Mouse (Mus musculus): Measurements from ENCODE around the gene Hps4. TPM values are rescaled to one million over a fixed set of nuclear protein-coding genes. Genes with fewer than 3 reads are reported as not detected.

Hps4 gene
- polyA plus RNA-seq, 1 experiment from 2014 or later: 28.8 TPM

- peaks cover 7% of the 10 kb centered on the region; the same call in 1 of the 2 replicates for H3K36me3 ChIP-seq (ENCODE audit: control insufficient read depth, insufficient read depth)
- WGBS: 71% methylated on average over 5 of the region's 5 CpGs
These were observed 22.5 kb upstream of the Hps4 start for GRCm38 (mm10) chr5:112320379-112320778.

GRCm38 (mm10) chr5:112320936-112321335 lies 21.9 kb upstream of the Hps4 start:
- Histone ChIP-seq H3K4me1 (replicated peaks; ENCODE audit: control insufficient read depth, insufficient read depth, low read length) (peaks cover 12% of the 10 kb centered on the region; the same call in 1 of the 2 replicates), H3K27ac (ENCODE audit: low read depth, low read length) (no peak overlapping the region), H3K9me3 (ENCODE audit: control insufficient read depth) (no peaks in the 10 kb centered on the region), H3K9ac (ENCODE audit: low read depth, low read length) (no peak overlapping the region), H3K27me3 (replicated peaks; ENCODE audit: control insufficient read depth, insufficient read depth, low read length) (no peaks in the 10 kb centered on the region), H3K36me3 (ENCODE audit: control insufficient read depth, insufficient read depth) (peaks cover 1% of the 10 kb centered on the region; the same call in 1 of the 2 replicates), H3K4me2 (replicated peaks; ENCODE audit: low read depth) (no peak overlapping the region), H3K4me3 (ENCODE audit: low read depth, low read length) (no peak overlapping the region)
- WGBS: 73% methylated on average over 6 of the region's 6 CpGs
- no peak for TF ChIP-seq CTCF (IDR thresholded peaks at IDR 0.05; ENCODE audit: low read depth)
- ATAC-seq: no peak

More at GRCm38 (mm10) chr5:112320379-112320778, 22.5 kb upstream of the Hps4 start:
- no peak overlapping the region for H3K4me3 ChIP-seq (ENCODE audit: low read depth, low read length)
- no peak for TF ChIP-seq CTCF (IDR thresholded peaks at IDR 0.05; ENCODE audit: low read depth)
- no peak overlapping the region for H3K4me2 ChIP-seq (replicated peaks; ENCODE audit: low read depth)
- H3K9me3 ChIP-seq (ENCODE audit: control insufficient read depth): no peaks in the 10 kb centered on the region
- no peak overlapping the region for H3K9ac ChIP-seq (ENCODE audit: low read depth, low read length)
- no peaks in the 10 kb centered on the region for H3K27me3 ChIP-seq (replicated peaks; ENCODE audit: control insufficient read depth, insufficient read depth, low read length)
- H3K4me1 ChIP-seq (replicated peaks; ENCODE audit: control insufficient read depth, insufficient read depth, low read length): peaks cover 12% of the 10 kb centered on the region; the same call in 1 of the 2 replicates
- no peak overlapping the region for H3K27ac ChIP-seq (ENCODE audit: low read depth, low read length)
- ATAC-seq: no peak

- Histone ChIP-seq H3K9me3 (ENCODE audit: control insufficient read depth) (no peaks in the 10 kb centered on the region), H3K27me3 (replicated peaks; ENCODE audit: control insufficient read depth, insufficient read depth, low read length) (no peaks in the 10 kb centered on the region), H3K27ac (ENCODE audit: low read depth, low read length) (no peak overlapping the region), H3K9ac (ENCODE audit: low read depth, low read length) (no peak overlapping the region), H3K36me3 (ENCODE audit: control insufficient read depth, insufficient read depth) (no peaks in the 10 kb centered on the region), H3K4me2 (replicated peaks; ENCODE audit: low read depth) (no peak overlapping the region), H3K4me3 (ENCODE audit: low read depth, low read length) (no peak overlapping the region), H3K4me1 (replicated peaks; ENCODE audit: control insufficient read depth, insufficient read depth, low read length) (peaks cover 12% of the 10 kb centered on the region; the same call in 1 of the 2 replicates)
- WGBS: 79% methylated on average over 4 of the region's 4 CpGs
- no peak for TF ChIP-seq CTCF (IDR thresholded peaks at IDR 0.05; ENCODE audit: low read depth)
- ATAC-seq: no peak
These were observed 21.5 kb upstream of the Hps4 start for GRCm38 (mm10) chr5:112321376-112321775.

GRCm38 (mm10) chr5:112323246-112323645 lies 19.6 kb upstream of the Hps4 start:
- ATAC-seq: no peak
- no peak for TF ChIP-seq CTCF (IDR thresholded peaks at IDR 0.05; ENCODE audit: low read depth)
- no peaks in the 10 kb centered on the region for H3K27me3 ChIP-seq (replicated peaks; ENCODE audit: control insufficient read depth, insufficient read depth, low read length)
- H3K4me3 ChIP-seq (ENCODE audit: low read depth, low read length): no peak overlapping the region
- 0 out of 2 replicates have a peak, but pooled peaks cover 9% of the 10 kb centered on the region for H3K4me1 ChIP-seq (replicated peaks; ENCODE audit: control insufficient read depth, insufficient read depth, low read length)
- 0 out of 2 replicates have a peak, but pooled peaks cover 9% of the 10 kb centered on the region for H3K36me3 ChIP-seq (ENCODE audit: control insufficient read depth, insufficient read depth)
- H3K27ac ChIP-seq (ENCODE audit: low read depth, low read length): no peak overlapping the region
- WGBS: 90% methylated on average over 6 of the region's 6 CpGs
- H3K9ac ChIP-seq (ENCODE audit: low read depth, low read length): no peak overlapping the region
- H3K9me3 ChIP-seq (ENCODE audit: control insufficient read depth): no peaks in the 10 kb centered on the region
- H3K4me2 ChIP-seq (replicated peaks; ENCODE audit: low read depth): no peak overlapping the region

- Histone ChIP-seq H3K4me3 (ENCODE audit: low read depth, low read length) (peak overlapping the region; percentile 31), H3K9me3 (ENCODE audit: control insufficient read depth) (no peaks in the 10 kb centered on the region), H3K4me2 (replicated peaks; ENCODE audit: low read depth) (peak overlapping the region; percentile 82), H3K4me1 (replicated peaks; ENCODE audit: control insufficient read depth, insufficient read depth, low read length) (0 out of 2 replicates have a peak, but pooled peaks cover 9% of the 10 kb centered on the region), H3K27ac (ENCODE audit: low read depth, low read length) (peak overlapping the region; percentile 77), H3K36me3 (ENCODE audit: control insufficient read depth, insufficient read depth) (peaks cover 23% of the 10 kb centered on the region), H3K9ac (ENCODE audit: low read depth, low read length) (no peak overlapping the region), H3K27me3 (replicated peaks; ENCODE audit: control insufficient read depth, insufficient read depth, low read length) (no peaks in the 10 kb centered on the region)
- 7% methylated on average over 24 of the region's 24 CpGs for WGBS
- TF ChIP-seq CTCF (IDR thresholded peaks at IDR 0.05; ENCODE audit: low read depth): no peak
- ATAC-seq: peak; percentile 73
These were observed 18.0 kb upstream of the Hps4 start for GRCm38 (mm10) chr5:112324637-112325545.
